Mouse (Mus musculus) cerebellum, postnatal 36 days (tissue): ENCODE results near the gene Slco3a1.
A peak's percentile ranks its signal among the peaks of the same experiment; 100 is the strongest.

Experiments used
- DNase-seq, 2 experiments: peaks; one replicate each; pipeline ENCODE4 v3.0.0; 2021 to 2022; ENCODE audit warnings: mixed read lengths in 2 of 2

Slco3a1 gene

GRCm38 (mm10) chr7:74376397-74377044, 178.1 kb downstream of the Slco3a1 start:
- DNase-seq, result no peak

- no peak for DNase-seq
Observed at GRCm38 (mm10) chr7:74375174-74375957, 179.2 kb downstream of the Slco3a1 start.

GRCm38 (mm10) chr7:74373056-74373455, 181.5 kb downstream of the Slco3a1 start:
- no peak for DNase-seq

- no peak for DNase-seq
Observed at GRCm38 (mm10) chr7:74372141-74372582, 182.4 kb downstream of the Slco3a1 start.

GRCm38 (mm10) chr7:74371656-74372055, 182.9 kb downstream of the Slco3a1 start:
- no peak for DNase-seq

- DNase-seq, result peak; percentile 55 to 72
Observed at GRCm38 (mm10) chr7:74371208-74371607, 183.4 kb downstream of the Slco3a1 start.

- DNase-seq, result peak; percentile 55 to 61
Observed at GRCm38 (mm10) chr7:74369657-74370056, 184.9 kb downstream of the Slco3a1 start.

- DNase-seq, result no peak
Observed at GRCm38 (mm10) chr7:74368256-74368980, 186.2 kb downstream of the Slco3a1 start.

GRCm38 (mm10) chr7:74367350-74367749, 187.2 kb downstream of the Slco3a1 start:
- DNase-seq, result peak; percentile 67 to 74

- no peak for DNase-seq
Observed at GRCm38 (mm10) chr7:74365623-74366022, 189.0 kb downstream of the Slco3a1 start.

- no peak for DNase-seq
Observed at GRCm38 (mm10) chr7:74364956-74365355, 189.6 kb downstream of the Slco3a1 start.

GRCm38 (mm10) chr7:74363440-74363839, 191.1 kb downstream of the Slco3a1 start:
- peak; percentile 34 to 45 for DNase-seq

GRCm38 (mm10) chr7:74361677-74362076, 192.9 kb downstream of the Slco3a1 start:
- no peak for DNase-seq

- no peak for DNase-seq
Observed at GRCm38 (mm10) chr7:74357027-74357426, 197.6 kb downstream of the Slco3a1 start.

- DNase-seq, result peak in 1 of 2 experiments; percentile 56
Observed at GRCm38 (mm10) chr7:74354527-74355256, 199.9 kb downstream of the Slco3a1 start.

GRCm38 (mm10) chr7:74353707-74354468, 200.7 kb downstream of the Slco3a1 start:
- no peak for DNase-seq

- DNase-seq, result no peak
Observed at GRCm38 (mm10) chr7:74353240-74353639, 201.3 kb downstream of the Slco3a1 start.

GRCm38 (mm10) chr7:74348318-74348890, 206.2 kb downstream of the Slco3a1 start:
- DNase-seq, result no peak

GRCm38 (mm10) chr7:74347026-74347425, 207.6 kb downstream of the Slco3a1 start:
- no peak for DNase-seq

- no peak for DNase-seq
Observed at GRCm38 (mm10) chr7:74346451-74346850, 208.1 kb downstream of the Slco3a1 start.

GRCm38 (mm10) chr7:74341149-74341805, 213.3 kb downstream of the Slco3a1 start:
- no peak for DNase-seq
